Mouse (Mus musculus) urinary bladder, postnatal 4 days (tissue): ENCODE results near the gene Gtdc1.

ENCODE experiments used
- DNase-seq, 2 experiments: peaks; one replicate each; pipeline ENCODE4 v3.0.0; 2021 to 2022; ENCODE audit warnings: low spot score in 2 of 2

Gtdc1 gene

DNA sequence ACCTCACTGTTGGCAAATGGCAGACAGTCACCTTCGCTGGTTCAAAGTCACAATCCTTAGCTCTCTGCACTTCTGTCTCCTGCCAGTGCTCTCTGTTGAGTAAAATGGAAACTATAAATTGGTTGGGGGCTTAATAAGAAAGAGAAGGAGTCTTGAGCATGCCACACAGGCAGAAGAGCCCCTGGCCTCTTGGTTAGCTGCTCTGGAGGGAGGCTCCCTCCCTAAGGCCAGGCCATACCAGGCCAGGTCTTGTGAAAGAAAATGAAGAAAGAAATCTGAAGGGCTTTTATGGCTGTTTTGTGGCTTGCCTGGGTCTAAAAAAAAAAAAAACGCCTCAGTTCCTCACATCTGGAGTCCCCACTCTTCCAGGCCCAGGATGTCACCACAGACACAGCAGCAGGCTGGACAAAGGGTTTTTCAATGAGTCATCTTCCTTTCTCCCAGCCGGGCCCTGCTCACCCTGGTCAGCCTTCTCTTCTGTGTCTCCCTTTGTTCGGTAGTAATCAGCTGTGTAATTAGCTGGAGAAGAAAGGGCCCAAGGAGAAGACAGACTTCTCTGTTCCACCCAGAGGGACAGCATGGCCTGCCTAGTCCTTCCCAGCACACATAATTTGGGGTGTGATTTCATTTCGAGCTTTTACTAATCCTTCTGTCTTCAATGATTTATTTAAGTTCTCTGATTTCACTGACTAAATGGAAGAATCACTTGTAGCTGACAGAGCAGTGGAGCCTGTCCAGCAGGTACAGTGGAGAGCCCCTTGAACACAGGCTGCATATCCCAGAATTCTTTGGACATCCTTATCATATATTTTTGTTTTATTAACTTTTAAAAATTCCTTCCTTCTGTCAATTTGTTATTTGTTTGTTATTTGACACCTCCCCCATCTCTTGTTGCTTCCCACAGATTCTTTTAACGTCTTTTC lies 401.1 kb downstream of the Gtdc1 start:
- DNase-seq, result no peak

GRCm38 (mm10) chr2:44525187-44525919 lies 402.1 kb downstream of the Gtdc1 start:
- no peak for DNase-seq

GRCm38 (mm10) chr2:44519236-44519635 lies 408.2 kb downstream of the Gtdc1 start:
- no peak for DNase-seq

DNA sequence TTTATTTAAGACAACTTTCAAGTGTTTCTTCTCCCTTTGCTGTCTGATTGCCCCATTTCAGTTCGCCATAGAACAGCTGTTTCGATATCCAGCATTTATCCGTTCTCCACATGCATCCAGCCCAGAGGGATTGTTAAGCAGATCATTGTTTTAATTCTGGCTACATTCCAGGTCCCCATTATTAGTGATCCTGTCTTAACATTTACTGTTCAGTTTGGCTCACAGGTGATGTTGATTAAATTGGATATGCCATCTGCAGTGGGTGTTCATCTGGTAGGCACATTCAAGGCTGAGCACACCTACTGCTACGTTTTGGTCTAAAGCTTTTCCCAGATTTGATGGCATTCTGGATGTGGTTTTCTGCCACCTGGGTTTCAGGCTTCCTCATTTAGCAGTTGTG lies 409.4 kb downstream of the Gtdc1 start:
- no peak for DNase-seq
